Mouse (Mus musculus) limb, embryonic 10.5 days (tissue): ENCODE data around the gene Clec4e. TPM values are rescaled to one million over a fixed set of nuclear protein-coding genes. Genes with fewer than 3 reads are reported as not detected.
"Not testable (repeated sequence)": the region's sequence is repeated elsewhere in the genome, so short reads cannot be mapped to it uniquely, and the experiment has no call there.

ENCODE experiments used
- DNase-seq: peaks from one replicate; pipeline ENCODE4 v3.0.0-alpha.2; 2017; ENCODE audit warnings: low spot score
- H3K27ac ChIP-seq: fragments of 300-500 bp; sonication (generic); 2 replicates; pipeline ENCODE4 v1.5.1; 2016; ENCODE audit warnings: mild to moderate bottlenecking
- H3K27me3 ChIP-seq: fragments of 300-500 bp; sonication (generic); 2 replicates; pipeline ENCODE4 v1.6.1; 2016; ENCODE audit warnings: low read depth, mild to moderate bottlenecking; ENCODE audit not compliant: poor library complexity, severe bottlenecking
- H3K36me3 ChIP-seq: fragments of 300-500 bp; sonication (generic); 2 replicates; pipeline ENCODE4 v1.6.1; 2016; ENCODE audit warnings: mild to moderate bottlenecking, moderate library complexity
- H3K4me1 ChIP-seq: fragments of 300-500 bp; sonication (generic); 2 replicates; pipeline ENCODE4 v1.6.1; 2016
- H3K4me3 ChIP-seq: fragments of 300-500 bp; sonication (generic); 2 replicates; pipeline ENCODE4 v1.5.1; 2016; ENCODE audit warnings: mild to moderate bottlenecking, moderate library complexity
- H3K9me3 ChIP-seq: fragments of 300-500 bp; sonication (generic); replicated peaks from 2 replicates; pipeline ENCODE4 v1.6.1; 2016; ENCODE audit warnings: mild to moderate bottlenecking
- WGBS: fragments of 180-500 bp; shearing (Covaris S2); methylation state at CpG from one replicate; pipeline ENCODE4 v1.1.7; 2016; 5-methylcytosine and 5-hydroxymethylcytosine counted together
- polyA plus RNA-seq: library from polyadenylated mRNA; unstranded; fragments of >200 nt; fragmentation: Nextera tagmentation; extraction: Ambion mirVana; gene quantifications from 2 replicates; pipeline ENCODE4 v1.2.1, GENCODE M21; 2016

Clec4e gene
- polyA plus RNA-seq = 0.20 TPM in 1 of 2 replicates, not detected in the other

DNA sequence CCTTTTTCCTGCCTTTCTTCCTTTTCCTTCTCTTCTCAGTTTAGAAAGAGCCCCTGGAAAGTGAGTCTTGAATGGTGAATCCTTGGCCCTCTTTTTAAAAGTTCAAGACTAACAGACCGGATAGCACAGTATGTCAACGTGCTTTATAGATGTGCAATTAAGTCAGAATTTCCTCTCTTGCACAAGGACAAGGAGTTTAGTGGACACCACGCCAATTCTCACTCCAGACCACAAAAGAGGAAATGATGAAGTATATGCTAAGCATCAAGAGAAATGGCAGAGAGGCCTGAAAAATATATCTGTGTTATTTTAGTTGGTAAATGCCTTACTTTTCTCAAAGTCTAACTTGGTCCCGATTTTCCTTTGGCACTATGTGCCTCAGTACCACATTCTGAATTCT lies at the start of gene Clec4e:
Gene Clec4e (minus strand): TSS at position 118 of the 400 bp plus-strand sequence.
- Histone ChIP-seq H3K36me3 (no peaks in the 10 kb centered on the region), H3K27me3 (no peaks in the 10 kb centered on the region), H3K27ac (no peak within 1 kb of the TSS), H3K4me3 (no peak within 1 kb of the TSS), H3K9me3 (no peaks in the 10 kb centered on the region), H3K4me1 (no peaks in the 10 kb centered on the region)
- no peak for DNase-seq
- 79% methylated on average over 4 of the region's 4 CpGs for WGBS

DNA sequence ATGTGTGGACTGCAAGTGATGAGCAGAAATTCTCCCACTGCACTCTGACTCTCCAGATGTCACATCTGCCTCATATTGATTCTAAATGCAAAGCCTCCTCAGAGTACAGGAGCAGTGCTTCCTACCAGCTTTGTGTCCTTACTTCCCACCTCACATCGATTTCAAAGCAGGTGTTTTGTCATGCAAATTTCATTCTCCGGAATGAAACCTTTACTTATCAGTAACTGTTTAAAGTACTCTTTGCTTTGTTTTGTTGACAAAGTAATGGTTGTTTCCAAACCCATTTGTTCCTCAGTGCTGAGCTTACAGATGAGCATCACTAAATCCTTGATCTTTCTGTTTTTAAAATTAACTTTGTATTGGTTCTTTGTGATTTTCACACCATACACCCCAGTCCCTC lies 42.8 kb upstream of the Clec4e start:
- DNase-seq = no peak
- Histone ChIP-seq H3K4me3 (no peak overlapping the region), H3K36me3 (no peaks in the 10 kb centered on the region), H3K27me3 (no peaks in the 10 kb centered on the region), H3K4me1 (no peaks in the 10 kb centered on the region), H3K9me3 (no peaks in the 10 kb centered on the region), H3K27ac (no peak overlapping the region)
- 42% methylated on average over 2 of the region's 2 CpGs for WGBS

DNA sequence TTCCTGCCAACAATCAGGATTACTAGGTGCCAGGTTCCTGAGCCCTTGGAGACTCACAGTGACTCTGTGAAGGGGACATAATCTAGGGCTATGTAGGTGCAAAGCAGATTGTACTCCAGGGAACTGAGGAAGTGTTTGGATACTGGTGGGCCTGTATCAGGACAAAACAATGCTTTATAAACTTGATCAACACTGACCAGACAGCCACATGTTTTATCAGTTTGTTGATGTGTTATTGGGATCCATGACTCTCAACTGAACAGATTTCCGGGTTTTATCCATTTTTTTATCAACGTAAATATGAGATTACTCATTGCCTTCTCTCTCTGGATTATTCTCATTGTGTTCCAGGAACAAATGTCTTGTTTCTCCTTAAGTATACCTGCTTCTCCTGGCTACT lies 18.4 kb upstream of the Clec4e start, which contains the start of gene Vmn2r19:
Gene Vmn2r19 (plus strand): TSS at position 301 of the 400 bp plus-strand sequence.
- Histone ChIP-seq H3K4me3 (no peak within 1 kb of the TSS), H3K36me3 (no peaks in the 10 kb centered on the region), H3K9me3 (no peaks in the 10 kb centered on the region), H3K27ac (no peak within 1 kb of the TSS), H3K27me3 (no peaks in the 10 kb centered on the region), H3K4me1 (no peaks in the 10 kb centered on the region)
- 89% methylated on average over 2 of the region's 2 CpGs for whole genome bisulfite sequencing
- no peak for DNase-seq

DNA sequence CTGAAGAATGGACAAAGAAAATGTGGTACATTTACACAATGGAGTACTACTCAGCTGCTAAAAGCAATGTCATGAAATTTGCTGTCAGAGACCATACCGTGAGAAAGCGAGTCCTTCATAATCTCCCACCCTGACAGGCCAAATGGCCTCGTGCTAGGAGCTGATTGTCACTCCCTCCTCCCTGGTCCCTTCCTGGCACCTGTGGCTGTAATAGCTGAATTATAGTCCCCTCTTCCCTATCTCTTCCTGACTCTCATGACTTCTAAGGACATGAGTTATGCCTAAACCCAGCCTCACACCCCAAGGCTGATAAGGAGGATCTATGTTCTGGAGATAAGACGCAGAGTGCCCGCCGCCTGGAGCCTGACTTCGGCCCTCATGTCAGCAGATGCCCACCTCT lies 16.6 kb upstream of the Clec4e start:
- not testable (repeated sequence) for DNase-seq, H3K4me1 ChIP-seq, H3K27ac ChIP-seq, H3K9me3 ChIP-seq, H3K4me3 ChIP-seq, H3K27me3 ChIP-seq, H3K36me3 ChIP-seq
- 87% methylated on average over 7 of the region's 7 CpGs for WGBS

DNA sequence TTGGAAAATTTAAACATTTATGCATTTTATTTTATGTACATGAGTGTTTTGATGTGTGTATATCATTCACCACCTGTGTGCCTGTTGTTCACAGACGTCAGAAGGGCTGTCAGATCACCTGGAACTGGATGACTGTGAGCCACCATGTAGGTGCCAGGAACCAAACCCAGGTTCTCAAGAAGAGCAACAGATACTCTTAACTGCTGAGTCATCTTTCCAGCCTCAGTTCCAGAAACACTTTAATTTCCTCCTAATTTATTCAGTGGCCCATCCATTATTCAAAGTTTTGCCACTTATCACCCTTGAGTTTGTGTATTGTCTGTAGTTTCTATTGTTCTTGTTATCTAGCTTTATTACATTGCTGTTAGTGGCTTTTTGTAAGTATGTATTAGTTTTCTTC lies 7.0 kb upstream of the Clec4e start:
- WGBS = 69% methylated on average over 1 of the region's 1 CpGs

DNA sequence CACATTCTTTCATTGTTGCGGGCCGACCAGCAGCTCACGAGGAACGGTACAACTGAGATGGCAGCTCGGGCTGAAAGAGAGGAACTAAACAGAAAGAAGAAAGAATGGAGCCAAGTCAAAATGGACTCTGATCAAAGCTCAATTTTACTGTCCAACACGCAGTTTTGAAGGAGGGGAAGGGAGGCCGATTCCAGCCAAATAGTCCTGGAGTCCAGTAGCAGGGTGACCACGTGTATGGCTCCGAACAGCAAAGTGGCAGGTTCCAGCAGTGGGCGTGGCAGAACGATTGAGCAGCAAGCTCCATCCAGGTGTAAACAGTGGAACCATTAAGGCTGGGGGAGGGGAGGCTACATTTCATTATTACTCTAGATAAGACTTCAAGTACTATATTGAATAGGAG lies 3.8 kb upstream of the Clec4e start:
- 89% methylated on average over 11 of the region's 11 CpGs for WGBS
- not testable (repeated sequence) for H3K4me1 ChIP-seq, DNase-seq, H3K36me3 ChIP-seq, H3K9me3 ChIP-seq, H3K4me3 ChIP-seq, H3K27me3 ChIP-seq, H3K27ac ChIP-seq

More for the DNA sequence above, 7.0 kb upstream of the Clec4e start:
- Histone ChIP-seq H3K4me1 (no peaks in the 10 kb centered on the region), H3K27me3 (no peaks in the 10 kb centered on the region), H3K36me3 (no peaks in the 10 kb centered on the region), H3K27ac (no peak overlapping the region), H3K4me3 (no peak overlapping the region), H3K9me3 (no peaks in the 10 kb centered on the region)
- no peak for DNase-seq

DNA sequence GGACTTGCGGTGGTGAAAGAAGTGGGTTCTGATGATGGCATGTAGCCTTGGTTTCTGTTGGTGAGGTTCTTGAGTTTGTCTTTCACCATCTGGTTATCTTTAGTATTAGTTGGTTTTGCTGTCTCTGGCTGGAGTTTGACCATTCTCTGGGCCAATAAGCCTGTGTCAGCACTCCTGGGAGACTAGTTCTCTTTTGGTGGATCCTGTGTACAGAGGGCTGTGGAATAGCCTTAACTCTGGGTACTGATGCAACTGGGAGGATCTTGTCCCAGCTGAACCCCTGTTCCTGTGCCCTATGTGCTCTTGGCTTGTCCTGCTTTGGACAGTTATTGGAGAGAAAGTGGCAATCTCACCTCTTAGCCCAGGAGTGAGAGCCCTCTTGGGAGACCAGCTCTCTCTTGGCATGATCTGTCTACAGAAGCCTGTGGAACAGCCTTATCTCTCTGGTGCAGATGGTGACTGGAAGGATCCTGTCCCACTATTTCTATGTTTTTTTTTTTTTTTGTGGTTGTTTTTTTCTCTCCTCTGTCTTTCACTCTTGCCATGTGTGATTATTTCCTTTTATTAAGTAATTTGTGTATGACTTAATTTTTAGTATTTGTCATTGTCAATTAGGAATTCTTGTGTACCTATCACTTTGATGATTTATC lies 3.2 kb upstream of the Clec4e start:
- 98% methylated on average over 1 of the region's 1 CpGs for WGBS
- H3K9me3 ChIP-seq = no peaks in the 10 kb centered on the region
- DNase-seq = no peak
- H3K27me3 ChIP-seq = no peaks in the 10 kb centered on the region
- no peak overlapping the region for H3K4me3 ChIP-seq
- no peaks in the 10 kb centered on the region for H3K36me3 ChIP-seq
- H3K27ac ChIP-seq = no peak overlapping the region
- H3K4me1 ChIP-seq = no peaks in the 10 kb centered on the region

DNA sequence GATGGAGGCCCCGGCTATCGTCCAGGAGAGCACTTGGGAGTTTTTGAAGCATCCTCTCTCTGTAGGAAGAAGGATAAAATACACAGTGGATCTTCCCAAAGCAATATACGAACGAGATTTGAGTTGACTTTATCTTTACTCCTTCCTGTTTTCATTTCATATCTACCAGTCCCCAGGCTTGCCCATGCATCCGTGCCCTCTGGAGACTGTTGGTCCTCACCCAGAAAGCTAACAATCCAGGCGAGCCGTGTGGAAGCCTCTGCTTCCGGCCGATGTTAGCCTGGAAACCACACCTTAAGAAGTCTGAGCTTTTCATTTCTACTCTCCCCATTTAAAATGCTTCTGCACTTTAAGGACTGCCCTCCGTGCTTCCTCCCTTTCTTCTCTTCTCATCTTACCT lies 739 bp downstream of the Clec4e start:
- DNase-seq = no peak
- Histone ChIP-seq H3K27me3 (no peaks in the 10 kb centered on the region), H3K27ac (no peak overlapping the region), H3K4me3 (no peak overlapping the region), H3K36me3 (no peaks in the 10 kb centered on the region), H3K4me1 (no peaks in the 10 kb centered on the region), H3K9me3 (no peaks in the 10 kb centered on the region)
- 87% methylated on average over 10 of the region's 10 CpGs for WGBS

DNA sequence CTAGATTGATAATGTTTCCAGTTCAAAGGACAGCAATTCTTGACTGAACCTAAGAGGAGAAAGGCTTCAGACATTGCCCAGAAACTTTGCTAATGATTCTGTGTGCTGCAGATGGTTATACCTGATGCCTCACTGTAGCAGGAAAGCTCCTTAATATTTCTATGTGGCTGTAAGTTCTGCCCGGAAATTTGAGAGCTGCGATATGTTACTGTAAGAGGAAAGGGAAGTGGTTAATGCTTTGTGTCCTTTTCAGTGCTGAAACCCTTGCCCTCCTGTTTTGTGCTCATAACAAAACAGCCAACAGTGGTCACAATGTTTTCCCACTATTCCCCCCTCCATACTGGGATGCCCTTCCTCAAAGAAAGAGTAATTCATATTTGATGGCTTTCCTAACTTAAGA lies 3.4 kb downstream of the Clec4e start:
- Histone ChIP-seq H3K4me3 (no peak overlapping the region), H3K4me1 (no peaks in the 10 kb centered on the region), H3K9me3 (no peaks in the 10 kb centered on the region), H3K27ac (no peak overlapping the region), H3K27me3 (no peaks in the 10 kb centered on the region), H3K36me3 (no peaks in the 10 kb centered on the region)
- no peak for DNase-seq
- WGBS = 95% methylated on average over 2 of the region's 2 CpGs

DNA sequence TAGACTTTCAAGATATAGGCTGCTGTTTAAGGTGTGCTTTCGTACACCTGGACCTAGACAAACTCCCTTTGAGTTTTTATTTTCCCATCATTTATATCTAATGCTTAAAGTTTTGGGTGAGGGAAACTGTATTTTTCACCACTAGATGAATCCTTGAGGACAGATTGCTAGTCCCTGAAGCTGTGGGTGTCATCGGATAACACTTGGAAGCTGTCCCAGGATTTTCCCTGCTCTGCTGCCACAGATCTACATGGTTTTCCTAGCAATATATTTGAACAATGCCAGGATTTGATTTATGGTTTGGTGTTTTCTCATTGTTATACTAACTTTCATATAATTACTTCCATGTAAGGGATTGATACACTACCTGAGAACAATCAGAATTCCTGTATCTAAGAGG lies 10.2 kb downstream of the Clec4e start:
- no peak for DNase-seq
- no peak overlapping the region for H3K27ac ChIP-seq
- no peaks in the 10 kb centered on the region for H3K36me3 ChIP-seq
- no peaks in the 10 kb centered on the region for H3K27me3 ChIP-seq
- no peaks in the 10 kb centered on the region for H3K4me1 ChIP-seq
- WGBS = 93% methylated on average over 2 of the region's 2 CpGs
- H3K4me3 ChIP-seq = no peak overlapping the region
- no peaks in the 10 kb centered on the region for H3K9me3 ChIP-seq

DNA sequence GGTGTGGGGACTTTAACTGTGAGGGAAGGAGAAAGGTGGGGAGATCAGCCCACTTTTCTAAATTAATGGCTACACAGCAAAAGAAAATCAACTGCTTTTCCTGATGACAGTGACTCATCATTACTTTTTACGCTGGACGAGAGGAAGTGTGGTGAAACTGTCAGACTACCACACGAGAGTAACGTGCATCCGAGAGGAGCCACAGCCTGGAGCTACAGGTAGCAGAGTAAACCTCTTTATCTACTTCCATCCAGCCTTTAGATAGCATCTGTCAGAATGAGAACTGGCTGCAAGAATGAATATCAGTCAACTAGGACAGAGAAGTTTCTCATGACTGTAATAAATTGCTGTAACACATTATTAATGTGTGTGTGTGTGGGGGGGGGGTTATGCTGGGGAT lies 22.7 kb downstream of the Clec4e start:
- no peaks in the 10 kb centered on the region for H3K36me3 ChIP-seq
- no peak overlapping the region for H3K27ac ChIP-seq
- no peak overlapping the region for H3K4me3 ChIP-seq
- DNase-seq = no peak
- H3K9me3 ChIP-seq = no peaks in the 10 kb centered on the region
- no peaks in the 10 kb centered on the region for H3K4me1 ChIP-seq
- H3K27me3 ChIP-seq = no peaks in the 10 kb centered on the region
- WGBS = 81% methylated on average over 5 of the region's 5 CpGs

DNA sequence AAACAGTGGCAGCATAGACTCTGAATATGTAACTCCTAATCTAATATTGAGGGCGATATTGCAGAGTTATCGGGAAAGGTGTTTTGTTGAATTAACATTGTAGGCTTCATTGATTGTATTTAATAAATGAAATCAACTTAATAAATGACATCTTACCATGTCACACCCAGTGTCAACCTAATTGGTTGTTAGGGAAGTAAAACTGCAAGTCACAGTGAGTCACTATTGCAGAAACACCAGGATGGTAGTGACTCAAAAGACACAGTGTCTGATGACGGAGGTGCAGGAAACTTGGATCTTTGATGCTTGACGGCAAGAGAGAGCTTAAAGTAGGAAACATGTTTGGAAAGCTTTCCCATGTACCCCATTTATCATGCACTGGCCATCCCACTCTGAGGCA lies 23.9 kb downstream of the Clec4e start:
- Histone ChIP-seq H3K27me3 (no peaks in the 10 kb centered on the region), H3K4me1 (no peaks in the 10 kb centered on the region), H3K36me3 (no peaks in the 10 kb centered on the region), H3K27ac (no peak overlapping the region), H3K4me3 (no peak overlapping the region), H3K9me3 (no peaks in the 10 kb centered on the region)
- no peak for DNase-seq
- WGBS = 92% methylated on average over 4 of the region's 4 CpGs

DNA sequence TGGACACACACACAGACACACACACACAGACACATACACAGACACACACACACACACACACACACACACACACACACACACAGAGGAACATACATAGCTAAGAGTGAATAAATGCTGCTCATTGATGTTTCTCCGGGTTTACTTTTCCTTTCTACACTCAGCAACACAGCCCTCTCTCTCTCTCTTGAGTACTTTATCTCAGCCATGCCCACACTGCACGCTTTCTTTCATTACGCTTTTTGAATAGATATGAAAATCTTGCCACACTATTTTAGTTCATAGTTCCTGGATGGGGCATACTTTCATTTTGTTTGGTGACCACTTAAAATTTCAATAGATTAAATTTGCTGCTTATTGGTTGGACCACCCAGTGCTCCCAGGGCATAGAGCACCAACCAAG lies 25.5 kb downstream of the Clec4e start:
- Histone ChIP-seq H3K27me3 (no peaks in the 10 kb centered on the region), H3K4me3 (no peak overlapping the region), H3K27ac (no peak overlapping the region), H3K36me3 (no peaks in the 10 kb centered on the region), H3K9me3 (no peaks in the 10 kb centered on the region), H3K4me1 (no peaks in the 10 kb centered on the region)
- 93% methylated on average over 3 of the region's 3 CpGs for WGBS
- no peak for DNase-seq

DNA sequence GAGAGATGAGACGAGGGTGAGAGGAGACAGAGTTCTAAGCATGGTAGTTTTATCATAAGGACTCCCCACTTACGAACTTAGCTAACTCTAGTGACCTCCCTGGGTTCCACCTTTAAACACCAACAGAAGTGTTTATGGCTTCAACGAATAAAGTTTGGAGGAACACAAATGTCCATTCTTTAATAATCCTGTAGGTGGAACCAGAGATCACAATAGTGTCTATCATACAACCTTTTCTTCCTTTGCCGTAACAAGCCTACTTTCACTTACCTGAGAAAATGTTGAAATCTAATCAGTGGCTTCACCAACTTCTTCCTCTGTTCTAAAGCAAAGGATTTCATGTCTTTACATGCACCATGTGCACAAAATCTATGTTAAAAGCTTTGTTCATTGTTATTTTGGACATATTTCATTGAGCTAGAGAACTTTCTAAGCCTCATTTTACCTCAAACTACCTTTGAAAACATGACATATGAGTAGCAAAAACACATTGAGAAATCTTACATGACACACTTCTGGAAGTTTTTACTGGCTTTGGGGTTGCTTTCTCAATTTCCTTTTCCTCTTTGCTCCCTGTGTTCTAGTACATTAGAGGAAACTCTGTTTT lies 28.0 kb downstream of the Clec4e start, which contains the start of gene Clec4d:
Gene Clec4d (plus strand): TSS at position 557 of the 607 bp plus-strand sequence.
- no peaks in the 10 kb centered on the region for H3K36me3 ChIP-seq
- 75% methylated on average over 4 of the region's 4 CpGs for WGBS
- H3K27me3 ChIP-seq = no peaks in the 10 kb centered on the region
- no peak within 1 kb of the TSS for H3K27ac ChIP-seq
- no peak for DNase-seq
- no peaks in the 10 kb centered on the region for H3K4me1 ChIP-seq
- no peak within 1 kb of the TSS for H3K4me3 ChIP-seq
- no peaks in the 10 kb centered on the region for H3K9me3 ChIP-seq
